Mouse (Mus musculus) testis, postnatal 10 days (tissue): ENCODE measurements at regions not wholly inside any gene's neighbourhood (a gene's known extent, or its start where the extent isn't known, plus 50 kb on each side); places are given as distances from the start of the nearest gene placed in this dataset.

Source experiments
- DNase-seq: peaks from one replicate; pipeline ENCODE4 v3.0.0; 2021; ENCODE audit warnings: low spot score

- DNase-seq, result peak; percentile 53
Observed at GRCm38 (mm10) chr15:59786706-59787425, 229.5 kb downstream of the 4933412E24Rik start.

DNA sequence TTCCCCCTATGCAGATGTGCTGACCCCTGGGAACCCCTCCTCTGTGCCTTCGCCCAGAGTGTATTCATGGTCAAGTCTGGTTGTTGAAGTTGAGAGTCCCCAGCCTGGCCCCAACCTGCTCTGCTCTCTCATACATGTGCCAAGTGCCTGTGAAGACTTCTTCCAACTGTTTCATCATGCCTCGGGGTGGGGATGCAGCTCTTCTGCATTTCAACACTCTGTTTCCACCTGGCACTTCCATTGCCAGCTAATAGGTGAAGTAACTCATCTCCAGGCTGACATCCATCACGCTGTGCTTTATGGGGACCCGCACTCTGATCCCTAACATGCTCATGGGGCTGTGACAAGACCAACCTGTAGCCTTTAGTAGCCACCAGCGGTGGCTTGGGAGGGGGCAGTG lies 230.4 kb downstream of the 4933412E24Rik start:
- DNase-seq, result no peak

- DNase-seq, result no peak
Observed at GRCm38 (mm10) chr15:59784556-59784929, 231.9 kb downstream of the 4933412E24Rik start.

GRCm38 (mm10) chr15:59783782-59784555 lies 232.4 kb downstream of the 4933412E24Rik start:
- no peak for DNase-seq

DNA sequence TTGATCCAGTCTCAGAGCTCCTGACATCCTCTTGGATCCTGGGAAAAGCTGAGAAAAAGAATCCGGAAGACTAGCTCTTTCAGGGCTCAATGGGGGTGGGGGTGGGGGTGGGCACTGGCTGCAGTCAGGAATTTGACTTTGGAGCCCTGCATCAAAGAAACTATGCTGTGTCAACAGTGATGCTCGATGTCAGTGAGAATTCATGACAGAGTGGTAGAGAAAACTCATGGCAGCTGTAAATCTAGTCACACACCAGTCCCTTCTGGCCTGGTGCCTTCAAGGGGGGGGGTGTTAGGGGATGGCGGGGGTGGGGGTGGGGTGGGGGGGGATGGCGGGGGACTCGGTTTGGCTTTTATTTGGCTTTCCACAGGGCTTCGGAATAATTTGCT lies 233.0 kb downstream of the 4933412E24Rik start:
- no peak for DNase-seq

DNA sequence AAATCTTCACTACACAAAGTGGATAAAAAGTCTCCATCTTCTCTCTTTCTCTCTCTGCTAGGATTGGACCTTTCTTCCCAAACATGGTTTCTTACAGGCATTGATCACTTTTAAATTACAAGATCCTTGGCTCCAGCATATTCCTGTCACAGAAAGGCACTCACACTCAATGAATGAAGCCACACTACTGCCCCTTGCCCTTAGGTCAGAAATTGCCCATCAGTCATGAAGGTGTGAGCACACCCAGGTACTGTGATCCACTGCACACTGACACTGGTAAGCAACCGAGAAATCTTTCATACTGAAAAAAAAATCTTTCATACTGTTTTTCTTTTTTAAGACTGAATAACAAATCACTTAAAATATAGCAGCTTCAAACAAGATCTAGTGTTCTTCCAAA lies 235.9 kb downstream of the 4933412E24Rik start:
- DNase-seq, result no peak

DNA sequence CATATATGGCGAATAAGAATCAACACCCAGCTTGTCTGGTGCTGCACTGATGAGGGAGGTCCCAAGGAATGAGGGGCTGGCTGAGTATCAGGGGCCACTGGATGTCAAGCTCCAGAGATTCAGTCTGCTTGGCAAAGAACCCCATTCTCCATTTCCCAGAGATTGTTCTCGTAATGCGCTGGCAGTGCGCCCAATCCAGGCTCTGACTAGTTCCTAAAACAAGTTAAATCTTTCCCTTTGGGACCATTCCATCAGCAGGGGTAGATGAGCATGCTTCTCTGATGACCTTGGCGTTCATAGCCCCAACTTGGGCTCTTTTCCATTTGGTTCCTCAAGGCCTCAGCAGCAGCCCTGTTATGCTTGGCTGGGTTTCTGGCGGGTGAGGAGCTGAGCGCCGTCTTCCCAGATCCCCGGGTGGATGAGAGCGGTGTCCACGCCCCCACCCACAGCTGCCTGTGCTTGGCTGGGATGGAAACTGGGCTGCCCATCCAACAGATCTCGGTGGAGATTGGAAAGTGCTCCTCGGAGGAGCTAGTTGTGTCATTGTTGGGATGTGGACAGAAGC lies 239.0 kb downstream of the 4933412E24Rik start:
- DNase-seq, result peak; percentile 88

DNA sequence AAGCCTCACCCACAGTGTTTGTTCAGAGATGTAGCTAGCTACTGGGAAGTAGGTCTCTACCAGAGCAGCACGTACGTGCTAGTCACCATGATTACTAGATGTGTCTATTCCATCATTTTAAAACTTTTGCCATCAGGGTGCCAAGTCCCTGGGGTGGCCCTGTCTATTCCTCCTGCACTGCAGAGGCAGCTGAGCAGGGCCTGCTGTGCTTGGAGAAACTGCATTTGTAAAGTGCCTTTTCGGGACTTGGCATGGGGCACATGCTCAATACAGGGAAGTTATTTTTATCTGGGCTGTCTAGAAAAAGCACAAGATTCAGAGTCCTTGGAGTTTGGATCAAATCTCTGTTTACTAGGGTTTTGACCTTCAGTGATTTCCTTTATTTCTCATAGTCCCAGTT lies 240.6 kb downstream of the 4933412E24Rik start:
- DNase-seq, result no peak

- DNase-seq, result no peak
Observed at GRCm38 (mm10) chr15:59773983-59774382, 242.4 kb downstream of the 4933412E24Rik start.

DNA sequence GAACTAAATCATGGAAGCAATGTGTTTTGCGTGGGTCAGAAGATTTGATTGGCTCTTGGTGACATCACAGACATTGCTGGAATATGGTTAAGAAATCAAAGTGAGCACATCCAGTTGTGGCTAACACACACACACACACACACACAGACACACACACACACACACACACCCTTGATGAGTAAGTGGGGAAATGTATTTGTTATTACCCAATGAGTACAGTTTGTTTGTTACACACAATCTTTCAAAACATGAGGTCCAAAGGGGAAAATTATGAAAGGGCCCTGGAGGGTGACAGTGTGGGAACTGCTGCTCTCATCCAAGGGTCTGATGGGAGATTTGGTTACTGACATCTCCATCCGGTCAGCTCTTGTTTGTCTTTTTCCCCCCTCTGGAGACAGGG lies 243.8 kb downstream of the 4933412E24Rik start:
- DNase-seq, result no peak

- no peak for DNase-seq
Observed at GRCm38 (mm10) chr15:59762061-59762460, 254.4 kb downstream of the 4933412E24Rik start.

GRCm38 (mm10) chr15:59760490-59760889 lies 255.9 kb downstream of the 4933412E24Rik start:
- DNase-seq, result no peak

DNA sequence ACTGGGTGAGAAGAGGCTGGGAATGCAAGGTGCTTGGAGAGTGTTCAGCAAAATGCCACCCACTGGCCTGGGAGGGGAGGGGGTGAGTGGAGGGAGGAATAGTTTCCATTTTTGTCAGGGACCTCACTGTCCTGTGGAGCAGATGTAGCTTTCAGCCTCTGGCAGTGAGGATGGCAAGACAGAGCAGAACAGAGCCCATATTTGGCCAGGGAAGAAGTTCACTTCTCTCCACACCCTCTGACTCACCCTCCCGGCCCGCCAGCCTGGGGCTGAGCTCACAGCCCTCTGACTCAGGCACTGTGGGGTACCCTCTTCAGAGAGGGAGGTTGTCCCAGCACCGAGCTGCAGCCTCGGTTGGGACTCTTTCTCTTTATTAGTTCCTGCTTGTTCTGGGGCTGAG lies 256.8 kb downstream of the 4933412E24Rik start:
- no peak for DNase-seq

DNA sequence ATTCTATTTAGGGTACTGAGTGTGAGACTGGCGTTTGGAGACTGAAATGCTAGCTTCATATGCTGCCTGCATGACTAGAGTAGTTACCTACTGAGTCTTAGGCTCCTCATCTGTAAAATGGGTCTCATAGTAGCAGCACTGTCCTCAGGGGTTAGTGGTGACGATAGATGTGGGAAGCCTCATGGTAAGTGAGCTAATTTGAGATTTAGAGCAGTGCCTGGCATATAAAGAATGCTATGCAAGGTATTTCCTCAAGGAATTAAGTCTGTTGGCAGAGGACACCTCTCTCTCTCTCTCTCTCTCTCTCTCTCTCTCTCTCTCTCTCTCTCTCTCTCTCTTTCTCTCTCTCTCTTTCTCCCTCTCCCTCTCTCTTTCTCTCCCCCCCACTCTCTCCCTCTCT lies 257.4 kb downstream of the 4933412E24Rik start:
- DNase-seq, result no peak

DNA sequence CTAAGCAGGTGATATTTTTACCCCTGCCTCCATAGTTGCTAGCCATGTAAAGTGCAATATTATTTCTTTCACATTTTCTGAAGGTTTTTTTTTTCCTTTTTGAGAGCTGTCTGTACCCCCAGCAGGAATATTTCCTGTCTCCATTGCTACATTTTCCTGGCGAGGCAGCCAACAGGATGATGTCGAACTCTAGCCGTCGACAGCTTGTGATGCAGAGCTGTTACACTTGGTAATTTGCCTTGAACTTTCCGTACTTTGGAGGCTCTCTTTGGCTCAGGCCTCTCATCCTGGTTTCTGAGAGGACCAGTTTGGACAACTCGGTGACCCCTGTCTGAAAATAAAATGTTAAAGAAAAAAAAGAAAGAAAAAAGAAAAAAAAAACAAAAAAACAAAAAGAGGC lies 260.3 kb downstream of the 4933412E24Rik start:
- DNase-seq, result no peak

- DNase-seq, result no peak
Observed at GRCm38 (mm10) chr15:59754906-59755305, 261.5 kb downstream of the 4933412E24Rik start.

- no peak for DNase-seq
Observed at GRCm38 (mm10) chr15:59752277-59752676, 264.1 kb downstream of the 4933412E24Rik start.

DNA sequence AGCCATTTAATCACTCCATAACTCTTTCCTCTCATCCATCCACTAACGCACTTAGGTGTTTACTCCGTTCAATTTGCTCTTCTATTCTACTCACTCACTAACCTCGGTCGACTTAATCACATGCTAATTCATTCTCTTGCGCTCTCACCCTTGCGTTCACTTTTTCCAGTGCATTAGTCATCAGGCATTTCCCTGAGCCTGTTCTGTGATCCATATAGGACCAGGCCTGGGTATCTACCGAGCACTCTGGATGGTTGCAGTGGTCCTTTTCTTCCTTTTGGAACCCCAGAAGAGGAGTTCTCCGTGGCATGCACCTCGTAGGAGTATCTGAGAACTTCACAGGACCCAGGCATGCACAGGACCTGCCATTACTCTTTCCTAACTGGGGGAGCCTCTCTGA lies 270.1 kb downstream of the 4933412E24Rik start:
- DNase-seq, result no peak

DNA sequence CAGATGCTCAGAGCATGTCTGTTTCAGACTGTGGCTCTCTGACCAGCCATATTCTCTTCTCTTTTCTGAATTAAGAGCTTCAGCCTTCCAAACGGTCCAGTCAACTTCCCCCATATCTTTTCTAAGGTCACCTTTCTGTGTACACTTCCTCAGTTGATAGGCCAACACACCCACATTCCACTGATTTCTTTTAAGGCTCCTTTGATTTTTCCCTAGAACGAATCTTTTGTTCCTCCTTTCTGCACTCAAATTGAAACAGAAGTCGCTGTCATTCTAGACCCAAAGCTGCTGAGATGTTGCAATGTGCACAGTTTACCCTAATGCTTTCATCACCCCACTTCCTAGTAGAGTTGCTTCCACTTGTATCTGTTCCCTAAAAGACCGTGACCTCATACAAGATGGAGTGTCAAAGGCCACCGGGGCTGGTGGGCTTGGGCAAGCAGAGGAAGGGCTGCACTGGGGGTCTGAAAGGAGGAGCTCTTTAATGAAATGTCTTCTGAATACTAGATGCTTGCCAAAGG lies 271.9 kb downstream of the 4933412E24Rik start:
- no peak for DNase-seq

DNA sequence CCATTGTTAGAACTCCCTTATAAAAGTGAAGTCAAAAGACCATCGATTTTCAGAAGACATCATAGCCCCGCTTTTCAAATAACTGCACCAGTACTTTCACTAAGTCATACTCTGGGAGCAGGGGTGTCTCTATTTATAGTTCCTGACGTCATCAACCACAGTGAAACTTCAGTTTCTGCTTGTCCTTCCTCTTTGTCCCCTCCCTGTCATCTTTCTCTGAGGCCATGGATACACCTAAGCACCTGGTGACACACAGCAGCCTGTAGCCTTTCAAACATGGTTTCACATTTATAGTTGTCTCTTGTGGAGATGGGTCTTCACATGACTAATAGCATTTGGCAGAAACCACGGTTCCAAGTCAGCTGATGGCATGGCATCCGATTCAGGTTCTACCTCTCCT lies 277.2 kb downstream of the 4933412E24Rik start:
- no peak for DNase-seq

DNA sequence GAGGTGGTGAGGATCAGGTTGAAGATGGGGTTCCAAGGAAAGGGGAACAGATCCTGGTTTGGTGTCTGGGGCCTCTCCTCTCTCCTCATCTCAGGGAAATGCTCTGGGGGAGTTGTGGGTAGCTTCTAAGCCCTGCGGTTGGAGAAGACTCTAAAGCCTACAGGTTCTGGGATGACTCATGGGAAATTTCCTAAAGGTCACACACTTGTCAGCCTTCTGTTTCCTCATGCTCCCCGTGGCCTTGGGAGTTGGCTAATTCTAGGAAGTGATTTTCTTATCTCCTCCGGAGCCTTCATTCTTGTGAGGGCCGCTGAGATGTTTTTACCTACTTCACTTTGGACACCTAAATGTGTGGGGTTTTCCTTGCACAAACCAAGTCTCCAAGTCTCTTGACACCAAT lies 279.2 kb downstream of the 4933412E24Rik start:
- DNase-seq, result no peak

- no peak for DNase-seq
Observed at GRCm38 (mm10) chr15:59734376-59734775, 282.0 kb downstream of the 4933412E24Rik start.

GRCm38 (mm10) chr15:59733932-59734331 lies 282.5 kb downstream of the 4933412E24Rik start:
- DNase-seq, result no peak
